Mouse (Mus musculus) ES-Bruce4 (cell line): ENCODE results near the gene H2-T24.
"Not testable (repeated sequence)": the region's sequence is repeated elsewhere in the genome, so short reads cannot be mapped to it uniquely, and the experiment has no call there.

Experiments used
- CTCF ChIP-seq: IDR thresholded peaks from one replicate; pipeline ENCODE4 v1.8.1; 2011; ENCODE audit warnings: low read depth, low read length
- POLR2A ChIP-seq: IDR thresholded peaks from one replicate; pipeline ENCODE4 v1.8.1; 2011; ENCODE audit warnings: low read length; ENCODE audit not compliant: insufficient read depth

DNA sequence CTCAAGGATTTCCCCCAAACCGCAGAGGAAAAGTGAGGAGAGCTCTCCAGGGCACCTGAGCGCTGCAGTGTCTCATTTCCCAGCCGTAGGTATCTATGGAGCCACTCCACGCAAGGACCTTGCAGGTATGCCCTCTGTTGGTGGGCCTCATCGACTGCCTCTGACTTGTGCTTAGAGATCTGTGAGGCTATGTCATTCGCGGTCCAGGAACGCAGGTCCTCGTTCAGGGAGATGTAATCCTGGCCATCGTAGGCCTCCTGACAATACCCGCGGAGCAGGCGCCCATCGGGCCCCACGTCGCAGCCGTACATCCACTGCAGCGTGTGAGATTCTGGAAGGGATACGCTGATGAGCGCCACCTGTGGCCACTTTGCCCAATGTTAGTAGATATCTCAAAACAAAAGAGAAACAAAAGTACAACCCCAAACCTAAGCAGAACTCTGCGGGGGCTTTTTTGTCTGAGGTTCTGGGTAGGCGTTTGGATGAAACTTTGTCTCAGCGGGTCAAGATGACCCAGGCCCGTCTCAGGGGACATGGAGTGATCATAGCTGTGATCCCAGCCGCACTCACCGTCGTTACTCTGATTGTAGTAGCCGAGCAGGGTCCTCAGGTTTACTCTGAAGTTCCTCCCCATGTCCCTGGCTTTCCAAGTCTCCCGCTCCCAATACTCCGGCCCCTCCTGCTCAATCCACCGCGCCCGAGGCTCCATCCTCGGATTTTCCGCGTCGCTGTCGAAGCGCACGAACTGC is 11.4 kb upstream of the H2-T24 start:
- not testable (repeated sequence) for TF ChIP-seq POLR2A
- TF ChIP-seq CTCF, result peak; percentile 20
